Mouse (Mus musculus): ENCODE results near the gene Vpreb2.

GRCm38 (mm10) chr16:17938821-17939220, 41.4 kb upstream of the Vpreb2 start:
- peak; percentile 59 for TF ChIP-seq CTCF (IDR thresholded peaks at IDR 0.05; ENCODE audit: extremely low read depth, insufficient read depth, low read length)
- TF ChIP-seq POLR2A (IDR thresholded peaks at IDR 0.05; ENCODE audit: extremely low read depth, insufficient read depth, low read length) = no peak
